Mouse (Mus musculus): ENCODE results near the gene Nap1l4. TPM values are rescaled to one million over a fixed set of nuclear protein-coding genes. Genes with fewer than 3 reads are reported as not detected.

The Nap1l4 gene
- polyA plus RNA-seq, 1 experiment, result 166 TPM

- Histone ChIP-seq H3K4me3 (ENCODE audit: insufficient read depth, low read length) (no peak overlapping the region), H3K27ac (ENCODE audit: insufficient read depth, low read length) (no peak overlapping the region), H3K4me1 (ENCODE audit: control insufficient read depth, insufficient read depth, low read length) (no peaks in the 10 kb centered on the region)
- TF ChIP-seq CTCF (IDR thresholded peaks at IDR 0.05; ENCODE audit: borderline replicate concordance, insufficient read depth, low read length) (no peak), POLR2A (IDR thresholded peaks at IDR 0.05; ENCODE audit: low read depth, low read length) (no peak)
Observed at GRCm38 (mm10) chr7:143489735-143490134, 59.2 kb downstream of the Nap1l4 start.

DNA sequence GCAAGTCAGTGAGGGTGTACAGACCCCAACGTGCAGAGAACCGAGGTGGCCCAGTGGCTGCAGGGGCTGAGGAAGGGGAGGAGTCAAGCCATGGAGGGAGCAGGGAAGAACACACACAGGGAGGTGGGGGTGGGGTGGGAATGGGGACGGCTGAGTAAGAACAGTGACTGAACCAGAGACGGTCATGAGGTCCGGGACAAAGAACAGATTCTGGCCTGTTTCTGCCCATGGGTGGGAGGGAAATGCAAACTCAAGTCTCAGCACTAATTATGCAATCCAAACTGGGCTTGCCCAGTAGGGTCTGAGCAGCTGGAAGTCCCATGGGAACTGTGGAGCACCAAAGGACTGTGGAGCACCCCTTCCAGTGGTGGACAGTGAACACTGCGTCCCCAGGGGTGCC lies 66.4 kb downstream of the Nap1l4 start:
- Histone ChIP-seq H3K27ac (ENCODE audit: insufficient read depth, low read length) (no peak overlapping the region), H3K4me1 (ENCODE audit: control insufficient read depth, insufficient read depth, low read length) (no peaks in the 10 kb centered on the region), H3K4me3 (ENCODE audit: insufficient read depth, low read length) (no peak overlapping the region)
- no peak for TF ChIP-seq CTCF (IDR thresholded peaks at IDR 0.05; ENCODE audit: borderline replicate concordance, insufficient read depth, low read length)
- TF ChIP-seq POLR2A (IDR thresholded peaks at IDR 0.05; ENCODE audit: low read depth, low read length), result no peak

DNA sequence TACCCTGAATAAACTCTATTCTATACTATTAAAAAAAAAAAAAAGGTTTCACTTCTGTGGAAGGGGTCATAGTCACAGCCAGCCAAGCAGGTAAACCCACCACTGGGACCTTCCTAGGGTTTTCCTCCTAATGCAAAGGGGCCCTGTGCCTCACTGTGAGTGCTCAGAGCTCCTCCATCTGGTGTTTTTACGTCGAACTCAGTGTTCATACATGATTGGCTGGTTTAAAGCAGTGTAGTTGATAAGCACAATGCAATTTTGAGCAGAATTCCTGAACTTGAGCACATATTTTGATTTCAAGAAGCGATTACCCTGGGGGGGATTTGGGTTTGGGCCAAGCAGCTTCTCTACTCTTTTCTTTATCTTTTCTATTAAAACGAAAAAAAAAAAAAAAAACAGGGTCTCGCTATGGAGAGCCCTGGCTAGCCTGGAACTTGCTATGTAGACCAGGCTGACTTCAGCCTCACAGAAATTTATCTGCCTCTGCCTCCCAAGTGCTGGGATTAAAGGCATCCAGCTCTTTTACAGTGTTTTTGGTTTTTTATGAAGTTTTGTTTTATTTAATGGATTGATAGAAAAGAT lies 67.0 kb downstream of the Nap1l4 start:
- Histone ChIP-seq H3K4me3 (ENCODE audit: insufficient read depth, low read length) (no peak overlapping the region), H3K27ac (ENCODE audit: insufficient read depth, low read length) (no peak overlapping the region), H3K4me1 (ENCODE audit: control insufficient read depth, insufficient read depth, low read length) (no peaks in the 10 kb centered on the region)
- no peak for TF ChIP-seq POLR2A (IDR thresholded peaks at IDR 0.05; ENCODE audit: low read depth, low read length)
- TF ChIP-seq CTCF (IDR thresholded peaks at IDR 0.05; ENCODE audit: borderline replicate concordance, insufficient read depth, low read length), result no peak

- no peak for TF ChIP-seq POLR2A (IDR thresholded peaks at IDR 0.05; ENCODE audit: low read depth, low read length)
- TF ChIP-seq CTCF (IDR thresholded peaks at IDR 0.05; ENCODE audit: borderline replicate concordance, insufficient read depth, low read length), result peak; percentile 38; the same call in 1 of the 2 replicates
- Histone ChIP-seq H3K27ac (ENCODE audit: insufficient read depth, low read length) (no peak overlapping the region), H3K4me1 (ENCODE audit: control insufficient read depth, insufficient read depth, low read length) (no peaks in the 10 kb centered on the region), H3K4me3 (ENCODE audit: insufficient read depth, low read length) (no peak overlapping the region)
Observed at GRCm38 (mm10) chr7:143480498-143480897, 68.4 kb downstream of the Nap1l4 start.

- no peak overlapping the region for H3K4me3 ChIP-seq (ENCODE audit: insufficient read depth, low read length)
- TF ChIP-seq POLR2A (IDR thresholded peaks at IDR 0.05; ENCODE audit: low read depth, low read length), result no peak
- no peak for TF ChIP-seq CTCF (IDR thresholded peaks at IDR 0.05; ENCODE audit: borderline replicate concordance, insufficient read depth, low read length)
- H3K27ac ChIP-seq (ENCODE audit: insufficient read depth, low read length), result no peak overlapping the region
- no peaks in the 10 kb centered on the region for H3K4me1 ChIP-seq (ENCODE audit: control insufficient read depth, insufficient read depth, low read length)
Observed at GRCm38 (mm10) chr7:143477800-143478199, 71.1 kb downstream of the Nap1l4 start.

DNA sequence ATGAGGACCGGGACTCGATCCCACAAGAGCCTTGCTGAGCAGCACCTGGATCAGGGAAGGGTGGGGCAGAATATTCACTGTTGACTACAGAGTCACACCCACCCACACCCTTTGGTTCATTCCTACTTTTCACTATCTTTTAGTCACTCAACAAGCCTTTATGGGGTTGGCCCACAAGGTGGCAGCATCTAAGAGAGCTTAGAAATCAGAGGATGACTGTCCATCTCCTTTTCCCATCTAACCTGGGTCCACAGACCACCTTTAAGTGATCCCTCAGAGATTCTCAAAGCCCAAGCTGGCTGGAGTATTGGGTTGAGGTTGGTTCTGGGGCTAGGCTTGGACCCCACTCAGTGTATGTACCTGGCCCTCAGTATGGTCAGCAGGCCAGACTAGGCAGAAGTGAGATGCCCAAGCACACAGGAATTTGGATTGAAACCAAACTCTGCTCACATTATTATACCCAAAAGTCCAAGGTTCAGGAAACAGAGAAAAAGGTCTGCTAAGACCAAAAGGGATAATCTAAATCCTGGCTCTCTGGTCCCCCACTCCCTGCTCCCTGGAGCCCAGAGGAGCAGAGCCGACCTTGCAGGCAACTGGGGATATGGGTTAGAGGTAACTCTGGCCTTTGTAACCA lies 72.1 kb downstream of the Nap1l4 start:
- TF ChIP-seq POLR2A (IDR thresholded peaks at IDR 0.05; ENCODE audit: low read depth, low read length) (no peak), CTCF (IDR thresholded peaks at IDR 0.05; ENCODE audit: borderline replicate concordance, insufficient read depth, low read length) (no peak)

DNA sequence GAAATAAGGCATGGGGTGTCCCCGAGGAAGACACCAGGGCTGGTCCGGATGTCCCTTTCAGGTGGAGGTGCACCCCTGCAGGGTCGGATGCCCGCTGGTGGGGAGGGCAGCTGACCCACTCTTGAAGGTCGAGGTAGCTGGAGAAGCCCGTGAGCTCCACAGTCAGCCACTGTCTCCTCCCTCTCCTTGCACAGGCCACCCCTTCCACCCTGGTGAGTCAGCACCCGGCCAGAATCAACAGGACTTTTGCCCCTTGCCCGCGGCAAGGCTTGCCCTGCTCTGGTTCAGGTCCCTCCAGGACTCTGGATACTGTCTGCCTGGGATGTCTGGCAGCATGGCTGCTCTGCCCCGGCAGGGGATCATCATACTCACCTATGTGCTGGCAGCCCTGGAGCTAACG lies 73.0 kb downstream of the Nap1l4 start:
- Histone ChIP-seq H3K27ac (ENCODE audit: insufficient read depth, low read length) (no peak overlapping the region), H3K4me1 (ENCODE audit: control insufficient read depth, insufficient read depth, low read length) (no peaks in the 10 kb centered on the region), H3K4me3 (ENCODE audit: insufficient read depth, low read length) (no peak overlapping the region)
- no peak for TF ChIP-seq POLR2A (IDR thresholded peaks at IDR 0.05; ENCODE audit: low read depth, low read length)
- TF ChIP-seq CTCF (IDR thresholded peaks at IDR 0.05; ENCODE audit: borderline replicate concordance, insufficient read depth, low read length), result no peak

More for the DNA sequence above, 72.1 kb downstream of the Nap1l4 start:
- no peak overlapping the region for H3K27ac ChIP-seq (ENCODE audit: insufficient read depth, low read length)
- H3K4me1 ChIP-seq (ENCODE audit: control insufficient read depth, insufficient read depth, low read length), result no peaks in the 10 kb centered on the region
- no peak overlapping the region for H3K4me3 ChIP-seq (ENCODE audit: insufficient read depth, low read length)

GRCm38 (mm10) chr7:143474811-143475210 lies 74.1 kb downstream of the Nap1l4 start:
- no peak for TF ChIP-seq POLR2A (IDR thresholded peaks at IDR 0.05; ENCODE audit: low read depth, low read length)
- no peak for TF ChIP-seq CTCF (IDR thresholded peaks at IDR 0.05; ENCODE audit: borderline replicate concordance, insufficient read depth, low read length)
- no peaks in the 10 kb centered on the region for H3K4me1 ChIP-seq (ENCODE audit: control insufficient read depth, insufficient read depth, low read length)
- H3K4me3 ChIP-seq (ENCODE audit: insufficient read depth, low read length), result no peak overlapping the region
- H3K27ac ChIP-seq (ENCODE audit: insufficient read depth, low read length), result no peak overlapping the region

- H3K4me1 ChIP-seq (ENCODE audit: control insufficient read depth, insufficient read depth, low read length), result no peaks in the 10 kb centered on the region
- no peak within 1 kb of the TSS for H3K27ac ChIP-seq (ENCODE audit: insufficient read depth, low read length)
- TF ChIP-seq POLR2A (IDR thresholded peaks at IDR 0.05; ENCODE audit: low read depth, low read length) (no peak), CTCF (IDR thresholded peaks at IDR 0.05; ENCODE audit: borderline replicate concordance, insufficient read depth, low read length) (no peak)
- H3K4me3 ChIP-seq (ENCODE audit: insufficient read depth, low read length), result no peak within 1 kb of the TSS
Observed at GRCm38 (mm10) chr7:143473347-143474101, 75.4 kb downstream of the Nap1l4 start, which contains the start of gene Slc22a18. Gene Slc22a18, plus strand, starts transcription at chr7:143473736.

GRCm38 (mm10) chr7:143469946-143470345 lies 79.0 kb downstream of the Nap1l4 start:
- Histone ChIP-seq H3K27ac (ENCODE audit: insufficient read depth, low read length) (no peak overlapping the region), H3K4me1 (ENCODE audit: control insufficient read depth, insufficient read depth, low read length) (no peaks in the 10 kb centered on the region), H3K4me3 (ENCODE audit: insufficient read depth, low read length) (no peak overlapping the region)
- TF ChIP-seq POLR2A (IDR thresholded peaks at IDR 0.05; ENCODE audit: low read depth, low read length) (no peak), CTCF (IDR thresholded peaks at IDR 0.05; ENCODE audit: borderline replicate concordance, insufficient read depth, low read length) (peak; percentile 73)

All from embryonic fibroblast, embryonic 13.5 days (primary cell).